Mouse (Mus musculus): ENCODE data around the gene Ccr8. TPM values are rescaled to one million over a fixed set of nuclear protein-coding genes. Genes with fewer than 3 reads are reported as not detected.

Ccr8 gene
- total RNA-seq (2023): not detected in 4 replicates

GRCm38 (mm10) chr9:120091696-120092238 is at the start of gene Ccr8:
Gene Ccr8, plus strand, starts transcription at chr9:120092114.

GRCm38 (mm10) chr9:120069779-120070178 is 22.1 kb upstream of the Ccr8 start, which contains the start of gene Cx3cr1:
Gene Cx3cr1, minus strand, starts transcription at chr9:120069879.

GRCm38 (mm10) chr9:120110211-120111018 is 18.5 kb downstream of the Ccr8 start, which contains the start of gene Slc25a38:
Gene Slc25a38, plus strand, starts transcription at chr9:120110374.

GRCm38 (mm10) chr9:120127538-120128251 is 35.8 kb downstream of the Ccr8 start, which contains the start of gene Rpsa:
Gene Rpsa, plus strand, starts transcription at chr9:120127689.

Other genes with a start within 250 kb of the Ccr8 start
- 64.2 to 78.2 TPM (median 70.0 TPM) in 4 replicates for gene Wdr48, start 197.2 kb upstream of the Ccr8 start, total RNA-seq (2023)
- gene Gorasp1, start 154.5 kb upstream of the Ccr8 start, total RNA-seq (2023): 8.6 to 12.9 TPM (median 10.7 TPM) in 4 replicates
- gene Ttc21a, start 154.5 kb upstream of the Ccr8 start, total RNA-seq (2023): 0.76 TPM in 1 of 4 replicates, not detected in the others
- gene Csrnp1, start 107.5 kb upstream of the Ccr8 start, total RNA-seq (2023): 356 to 391 TPM (median 369 TPM) in 4 replicates
- gene Xirp1, start 68.5 kb upstream of the Ccr8 start, total RNA-seq (2023): 0.19 to 0.77 TPM (median 0.21 TPM) in 3 of 4 replicates, not detected in the other
- gene Cx3cr1, start 22.2 kb upstream of the Ccr8 start, total RNA-seq (2023): 0.24 to 0.45 TPM (median 0.36 TPM) in 4 replicates
- 31.3 to 41.5 TPM (median 35.2 TPM) in 4 replicates for gene Slc25a38, start 18.3 kb downstream of the Ccr8 start, total RNA-seq (2023)
- 2,133 to 2,269 TPM (median 2,244 TPM) in 4 replicates for gene Rpsa, start 35.6 kb downstream of the Ccr8 start, total RNA-seq (2023)
- not detected in 4 replicates for gene Mobp, start 57.6 kb downstream of the Ccr8 start, total RNA-seq (2023)
- gene Myrip, start 209.4 kb downstream of the Ccr8 start, total RNA-seq (2023): not detected in 4 replicates

Data from B cell, adult 62 days (primary cell).